In the genomic region with DNA sequence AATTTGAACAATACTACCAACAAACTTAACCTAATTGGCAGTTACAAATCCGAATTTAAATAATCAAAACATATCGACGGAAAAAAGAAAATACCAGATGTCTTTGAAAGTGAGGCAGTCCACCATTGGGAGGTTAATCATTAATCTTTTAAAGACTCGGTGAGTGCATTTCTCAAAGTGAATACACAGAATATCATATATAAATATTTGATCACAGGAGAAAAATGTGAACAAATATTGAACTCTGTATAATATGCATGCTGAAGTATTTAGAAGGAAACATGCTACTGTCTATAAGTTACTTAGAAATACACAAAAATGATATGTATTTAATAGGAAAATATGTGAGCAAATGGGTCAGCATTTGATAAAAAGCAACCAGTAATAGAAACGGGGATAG, we compare ENCODE assay signal across 29 mouse cellular contexts. TPM values are rescaled to one million over a fixed set of nuclear protein-coding genes. Genes with fewer than 3 reads are reported as not detected.
"Had no signal": no experiment of that assay in that cellular context is flagged by ENCODE, and none has a peak within 500 bp of the region (broad histone marks: within the 10 kb centered on the region; RNA-seq: fewer than 3 reads in every experiment).

No protein-coding gene starts in this region.

- DNase-seq: cerebellum, adult 2 months; cerebellum, adult 8-10 months; cerebellum, adult 9-10 months; cerebellum, adult 9-11 months; cerebellum, postnatal 10 days; cerebellum, postnatal 14 days; cerebellum, postnatal 25 days; cerebellum, postnatal 36 days; embryo, embryonic 11 days; forebrain, postnatal 0 days; gastrocnemius, adult 2 months; gastrocnemius, postnatal 10 days; gastrocnemius, postnatal 14 days; gastrocnemius, postnatal 25 days; gastrocnemius, postnatal 36 days; heart, adult 11 months; heart, adult 18-20 months had no signal

- H3K27ac ChIP-seq: embryonic facial prominence, embryonic 10.5 days; embryonic facial prominence, embryonic 12.5 days; embryonic facial prominence, embryonic 13.5 days; embryonic facial prominence, embryonic 15.5 days; forebrain, embryonic 10.5 days; forebrain, embryonic 12.5 days; forebrain, embryonic 13.5 days; forebrain, embryonic 15.5 days; gastrocnemius, adult 2 months had no signal

- H3K27me3 ChIP-seq: embryonic facial prominence, embryonic 12.5 days; embryonic facial prominence, embryonic 13.5 days; embryonic facial prominence, embryonic 15.5 days; forebrain, embryonic 12.5 days; forebrain, embryonic 13.5 days; forebrain, embryonic 15.5 days had no signal

- ATAC-seq: forebrain, embryonic 13.5 days; forebrain, embryonic 14.5 days; forebrain, embryonic 15.5 days; forebrain, embryonic 16.5 days; forebrain, postnatal 0 days had no signal

- H3K36me3 ChIP-seq: embryonic facial prominence, embryonic 10.5 days; embryonic facial prominence, embryonic 12.5 days; embryonic facial prominence, embryonic 13.5 days; embryonic facial prominence, embryonic 15.5 days; forebrain, embryonic 10.5 days; forebrain, embryonic 12.5 days; forebrain, embryonic 15.5 days had no signal

- H3K4me3 ChIP-seq: embryonic facial prominence, embryonic 10.5 days; embryonic facial prominence, embryonic 12.5 days; embryonic facial prominence, embryonic 13.5 days; embryonic facial prominence, embryonic 15.5 days; erythroblast, embryonic 14.5 days; forebrain, embryonic 10.5 days; forebrain, embryonic 12.5 days; forebrain, embryonic 13.5 days; forebrain, embryonic 15.5 days; gastrocnemius, adult 2 months had no signal

- H3K4me1 ChIP-seq: embryonic facial prominence, embryonic 10.5 days; embryonic facial prominence, embryonic 12.5 days; embryonic facial prominence, embryonic 13.5 days; embryonic facial prominence, embryonic 15.5 days; forebrain, embryonic 10.5 days; forebrain, embryonic 12.5 days; forebrain, embryonic 13.5 days; forebrain, embryonic 15.5 days had no signal

- H3K4me2 ChIP-seq: embryonic facial prominence, embryonic 12.5 days; embryonic facial prominence, embryonic 13.5 days; embryonic facial prominence, embryonic 15.5 days; forebrain, embryonic 12.5 days; forebrain, embryonic 13.5 days; forebrain, embryonic 15.5 days had no signal

- H3K9ac ChIP-seq: embryonic facial prominence, embryonic 12.5 days; embryonic facial prominence, embryonic 13.5 days; embryonic facial prominence, embryonic 15.5 days; forebrain, embryonic 12.5 days; forebrain, embryonic 13.5 days; forebrain, embryonic 15.5 days; forebrain, postnatal 0 days had no signal

- H3K9me3 ChIP-seq: embryonic facial prominence, embryonic 10.5 days; embryonic facial prominence, embryonic 12.5 days; embryonic facial prominence, embryonic 13.5 days; embryonic facial prominence, embryonic 15.5 days; forebrain, embryonic 10.5 days; forebrain, embryonic 12.5 days; forebrain, embryonic 13.5 days; forebrain, embryonic 15.5 days had no signal

RNA-seq across cellular contexts. Expression of gene Acvr1c, which starts 21.0 kb away (rescaled TPM):
- polyA plus RNA-seq: embryonic facial prominence, embryonic 11.5 days; erythroblast, embryonic 14.5 days had no signal
